Mouse (Mus musculus): ENCODE measurements around the gene Rasgef1b.

GRCm38 (mm10) chr5:99385090-99385489 is 343.8 kb downstream of the Rasgef1b start:
- TF ChIP-seq JUND (conservative IDR thresholded peaks at IDR 0.05; ENCODE audit: low read depth, low read length) (no peak), MAX (IDR thresholded peaks at IDR 0.05; ENCODE audit: low read length) (no peak), ZMIZ1 (IDR thresholded peaks at IDR 0.05; ENCODE audit: low read depth, low read length) (no peak)
